Mouse (Mus musculus) heart, postnatal 36 days (tissue): ENCODE data around the gene Dgkz. TPM values are rescaled to one million over a fixed set of nuclear protein-coding genes. Genes with fewer than 3 reads are reported as not detected.

Experiments used
- DNase-seq, 2 experiments: peaks; one replicate each; pipeline ENCODE4 v3.0.0; 2021 to 2022
- intact Hi-C: fragments of 180-260 bp; cut with DNase I; formaldehyde crosslinking; loops from one replicate; pipeline ENCODE4 v1.15.1; 2025
- total RNA-seq, 2 experiments: library from RNA; stranded (reverse); gene quantifications; 2 replicates each; pipeline ENCODE4 v1.2.3; 2021

Gene Dgkz
- total RNA-seq, 2 experiments from 2014 or later, result 48.4 to 51.2 TPM

- intact Hi-C loops, result no loop called here
- no peak for DNase-seq
These were observed 30.2 kb downstream of the Dgkz start, which contains the start of gene Gm9821 for GRCm38 (mm10) chr2:91945483-91945882. Gene Gm9821, plus strand, starts transcription at chr2:91945703.

DNA sequence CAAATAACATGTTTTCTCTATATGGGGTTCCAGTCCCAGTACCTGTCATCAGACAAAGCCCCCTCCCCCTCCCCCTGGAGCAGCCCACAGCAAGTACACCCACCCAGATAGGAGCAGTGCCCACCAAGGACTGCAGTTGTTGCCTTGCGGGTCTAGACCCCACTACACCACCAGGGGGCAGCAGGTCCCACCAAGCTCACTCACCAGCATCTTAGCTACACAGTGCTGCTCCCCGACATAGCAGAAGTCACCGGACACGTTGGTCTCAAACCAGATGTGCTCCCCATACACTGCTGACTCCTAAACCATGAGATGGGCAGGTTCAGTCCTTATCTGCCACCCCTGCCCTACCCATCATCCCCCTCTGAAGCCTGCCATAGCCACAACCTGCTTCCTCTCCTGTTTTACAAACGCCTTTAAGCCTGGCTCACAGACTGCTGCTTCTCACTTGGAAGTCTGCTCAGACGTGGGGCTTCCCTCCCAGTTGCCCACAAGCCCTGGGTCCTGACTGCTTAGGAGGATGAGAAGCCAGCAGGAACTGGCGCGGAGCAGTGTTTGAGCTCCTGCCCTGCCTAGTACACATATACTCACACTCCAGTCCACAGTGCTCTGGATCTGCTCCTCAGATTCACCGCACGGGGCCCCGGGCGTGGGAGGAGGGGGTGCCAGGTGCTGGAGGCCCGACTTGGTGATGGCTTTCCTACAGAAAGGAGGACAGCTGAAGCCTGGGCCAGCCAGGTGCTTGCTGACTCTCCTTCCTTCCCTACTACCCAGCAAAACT, 31.3 kb downstream of the Dgkz start:
- intact Hi-C loops, result loop anchor here (1.0 to 5.0 kb wide), 4 partner anchors 15 to 113 kb away; no protein-coding TSS in a partner anchor
- DNase-seq, result peak; percentile 82 to 83

DNA sequence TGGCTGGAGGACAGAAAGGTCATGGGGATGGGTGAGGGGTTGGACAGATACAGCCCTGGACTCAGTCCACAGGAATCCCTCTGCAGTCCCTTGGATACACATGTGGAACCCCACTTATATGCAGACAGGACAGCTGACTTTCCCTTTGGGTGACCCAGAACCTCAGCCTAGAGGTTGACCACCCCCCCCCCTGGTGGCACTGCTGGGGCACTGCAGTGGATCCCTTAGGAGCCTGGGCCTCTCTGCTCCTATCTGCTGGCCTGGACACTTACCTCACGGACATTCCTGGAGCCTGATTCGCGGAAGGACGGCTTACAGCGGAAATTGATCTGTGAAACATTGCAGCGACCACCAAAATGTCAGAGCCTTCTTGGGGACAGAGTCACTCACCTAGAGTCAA, 33.3 kb downstream of the Dgkz start:
- DNase-seq, result no peak
- intact Hi-C loops, result loop anchor here (5.0 kb wide), 1 partner anchor 115 kb away; no protein-coding TSS in a partner anchor

DNA sequence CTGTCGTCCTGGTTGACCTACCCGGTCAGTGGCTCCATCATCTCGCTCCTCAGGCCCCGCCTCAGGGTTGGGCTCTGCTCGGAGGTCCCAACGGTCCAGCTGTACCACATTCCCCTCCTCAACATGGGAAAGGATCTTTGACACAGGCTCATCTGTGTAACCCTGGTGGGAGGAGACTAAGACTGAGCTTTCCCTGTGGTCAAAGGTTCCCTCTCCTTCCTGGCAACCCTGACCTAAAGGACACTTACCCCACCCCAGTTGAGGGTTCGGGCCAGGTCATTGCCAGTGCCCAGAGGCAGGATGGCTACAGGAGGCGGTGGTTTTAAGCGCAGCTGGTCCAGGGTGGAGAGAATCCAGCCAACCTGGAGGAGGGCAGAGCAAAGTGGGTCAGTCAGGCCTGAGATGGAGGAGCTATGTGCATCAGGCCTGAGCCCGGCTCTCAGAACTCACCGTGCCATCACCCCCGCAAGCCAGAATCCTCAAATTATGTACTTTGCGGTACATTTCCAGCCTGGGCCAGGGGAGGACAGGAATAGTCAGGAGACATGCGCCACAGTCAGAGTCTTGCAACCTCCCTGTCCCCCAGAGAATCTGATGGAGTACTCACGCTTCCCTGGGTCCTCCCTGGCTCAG, 36.2 kb downstream of the Dgkz start:
- no peak for DNase-seq
- intact Hi-C loops, result no loop called here

DNA sequence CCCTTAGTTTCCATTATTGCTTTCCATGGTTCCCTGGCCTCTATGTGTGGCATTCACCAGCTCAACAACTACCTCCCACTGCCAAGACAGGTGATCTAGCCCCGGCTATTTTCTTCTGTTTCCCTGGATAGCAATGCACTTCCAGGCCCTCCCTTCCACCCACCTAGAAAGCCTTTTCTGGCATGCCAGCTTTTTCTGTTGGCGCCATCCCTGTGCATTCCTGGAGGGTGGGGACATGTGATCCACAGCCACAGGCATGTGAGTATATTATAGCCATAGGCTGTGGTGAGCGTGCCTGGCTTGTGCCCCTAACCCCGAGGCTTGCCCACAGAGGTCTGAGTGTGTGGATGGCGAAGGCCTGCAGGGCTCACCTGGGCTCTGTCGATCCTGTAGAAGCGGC, 39.5 kb downstream of the Dgkz start:
- no peak for DNase-seq
- intact Hi-C loops, result no loop called here

GRCm38 (mm10) chr2:91934826-91935525, 40.7 kb downstream of the Dgkz start:
- intact Hi-C loops, result no loop called here
- no peak for DNase-seq

DNA sequence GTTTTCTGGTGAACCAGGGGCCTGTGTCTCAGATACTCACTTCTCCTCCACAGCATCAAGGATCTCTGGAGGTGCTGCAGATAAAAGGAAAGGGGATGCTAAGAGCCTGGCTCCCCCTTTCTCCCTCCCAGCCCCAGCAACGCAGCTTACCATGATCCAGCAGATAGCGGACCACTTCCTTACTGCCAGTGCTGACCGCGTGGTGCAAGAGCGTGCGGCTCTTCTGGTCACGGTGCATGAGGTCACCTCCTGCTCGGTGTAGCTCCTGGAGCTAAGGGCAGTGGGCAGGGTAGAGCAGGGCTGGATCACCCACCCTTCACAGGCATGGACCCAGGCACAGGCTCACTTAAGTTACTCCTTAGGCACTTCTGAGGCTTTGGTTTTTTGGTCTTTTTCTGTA, 41.6 kb downstream of the Dgkz start:
- DNase-seq, result no peak
- intact Hi-C loops, result no loop called here

- intact Hi-C loops, result no loop called here
- no peak for DNase-seq
These were observed 42.2 kb downstream of the Dgkz start for GRCm38 (mm10) chr2:91933471-91933870.

DNA sequence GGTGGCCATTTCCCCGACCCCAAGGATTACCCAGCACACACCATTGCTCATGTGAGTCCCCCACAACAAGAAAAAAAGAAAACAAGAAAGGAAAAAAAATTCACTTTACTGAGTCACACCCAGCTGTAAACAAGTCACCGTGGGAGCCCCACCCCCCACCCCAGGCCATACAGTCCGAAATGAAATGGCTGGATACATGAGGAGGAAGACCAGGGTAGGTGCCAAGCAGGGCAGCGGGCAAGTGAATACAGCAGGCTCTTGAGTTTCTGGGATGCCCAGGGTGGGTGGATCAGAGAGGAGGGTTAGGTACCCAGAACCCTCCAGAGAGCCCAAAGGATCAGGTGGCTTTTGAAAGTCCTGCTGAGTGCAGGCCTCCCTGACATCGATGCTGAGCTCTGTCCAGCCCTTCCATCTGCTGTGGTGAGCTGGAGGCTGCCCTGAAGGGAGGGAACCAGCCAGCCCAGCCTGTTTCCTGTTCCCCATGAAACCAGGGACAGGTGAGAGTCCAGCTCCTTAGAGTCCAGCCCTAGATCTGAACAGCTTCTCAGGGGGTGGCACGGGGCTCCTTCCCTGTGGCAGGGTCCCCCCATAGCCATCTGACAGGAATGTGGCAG, 42.8 kb downstream of the Dgkz start:
- no peak for DNase-seq
- intact Hi-C loops, result no loop called here

GRCm38 (mm10) chr2:91932160-91932711, 43.4 kb downstream of the Dgkz start, which contains the start of gene Mdk:
Gene Mdk, minus strand, starts transcription at chr2:91932297.
- no peak for DNase-seq
- intact Hi-C loops, result no loop called here

- intact Hi-C loops, result no loop called here
- no peak for DNase-seq
These were observed 44.1 kb downstream of the Dgkz start for GRCm38 (mm10) chr2:91931328-91932159.

DNA sequence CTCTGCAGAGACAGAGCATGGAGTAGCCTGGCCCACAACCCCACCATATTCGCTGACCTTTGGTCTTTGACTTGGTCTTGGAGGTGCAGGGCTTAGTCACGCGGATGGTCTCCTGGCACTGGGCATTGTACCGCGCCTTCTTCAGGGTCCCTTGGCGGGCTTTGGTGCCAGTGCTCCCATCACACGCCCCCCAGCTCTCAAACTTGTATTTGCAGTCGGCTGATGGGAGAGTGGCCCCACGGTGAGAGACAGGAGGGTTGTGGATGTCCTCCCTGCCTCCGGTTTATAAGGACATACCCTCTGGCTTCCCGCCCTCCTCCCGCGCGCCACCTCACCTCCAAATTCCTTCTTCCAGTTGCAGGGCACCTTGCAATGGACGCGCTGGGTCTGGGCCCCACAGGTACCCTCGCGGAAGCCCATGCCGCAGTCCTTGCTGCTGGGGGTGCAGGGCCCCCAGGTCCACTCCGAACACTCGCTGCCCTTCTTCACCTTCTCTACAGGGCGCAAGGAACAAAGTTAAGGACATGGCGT, 44.8 kb downstream of the Dgkz start:
- intact Hi-C loops, result no loop called here
- no peak for DNase-seq

DNA sequence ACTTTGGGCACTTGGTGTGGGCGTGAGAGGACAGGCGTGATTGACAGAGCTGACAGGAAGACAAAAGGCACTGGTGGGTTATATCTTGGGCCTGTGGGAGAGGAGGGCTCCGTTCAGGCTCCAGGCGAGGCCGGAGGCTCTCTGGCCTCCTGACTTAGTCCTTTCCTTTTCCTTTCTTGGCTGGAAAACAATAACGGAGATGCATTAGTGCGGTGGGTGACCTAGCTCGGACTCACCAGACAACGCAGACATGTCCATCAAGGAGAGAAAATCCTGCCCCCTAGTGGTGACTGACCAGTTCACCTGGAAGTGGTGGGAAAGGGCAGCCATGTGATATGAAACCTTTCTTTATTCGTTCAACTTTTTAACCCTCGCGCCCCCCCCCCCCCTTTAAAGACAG, 45.7 kb downstream of the Dgkz start:
- DNase-seq, result peak; percentile 57 to 60
- intact Hi-C loops, result loop anchor here (10.0 kb wide), 1 partner anchor 325 kb away; no protein-coding TSS in a partner anchor

GRCm38 (mm10) chr2:91929455-91929854, 46.2 kb downstream of the Dgkz start:
- intact Hi-C loops, result loop anchor here (10.0 kb wide), 1 partner anchor 325 kb away; no protein-coding TSS in a partner anchor
- DNase-seq, result no peak

GRCm38 (mm10) chr2:91928534-91929350, 46.9 kb downstream of the Dgkz start:
- intact Hi-C loops, result loop anchor here (1.0 to 10.0 kb wide), 2 partner anchors 31 to 324 kb away; no protein-coding TSS in a partner anchor
- DNase-seq, result no peak

DNA sequence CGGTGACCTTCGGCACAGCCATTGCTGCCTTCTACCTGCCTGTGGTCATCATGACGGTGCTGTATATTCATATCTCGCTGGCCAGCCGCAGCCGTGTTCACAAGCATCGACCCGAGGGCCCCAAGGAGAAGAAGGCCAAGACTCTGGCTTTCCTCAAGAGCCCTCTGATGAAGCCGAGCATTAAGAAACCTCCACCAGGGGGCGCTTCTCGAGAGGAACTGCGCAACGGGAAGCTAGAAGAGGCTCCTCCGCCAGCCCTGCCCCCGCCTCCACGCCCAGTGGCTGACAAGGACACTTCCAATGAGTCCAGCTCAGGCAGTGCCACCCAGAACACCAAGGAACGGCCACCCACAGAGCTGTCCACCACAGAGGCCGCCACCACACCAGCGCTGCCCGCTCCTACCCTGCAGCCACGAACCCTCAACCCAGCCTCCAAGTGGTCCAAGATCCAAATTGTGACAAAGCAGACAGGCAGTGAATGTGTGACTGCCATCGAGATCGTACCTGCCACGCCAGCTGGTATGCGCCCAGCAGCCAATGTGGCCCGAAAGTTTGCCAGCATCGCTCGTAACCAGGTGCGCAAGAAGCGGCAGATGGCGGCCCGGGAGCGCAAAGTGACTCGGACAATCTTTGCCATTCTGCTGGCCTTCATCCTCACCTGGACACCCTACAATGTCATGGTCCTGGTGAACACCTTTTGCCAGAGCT, 47.7 kb downstream of the Dgkz start:
- peak; percentile 69 to 78 for DNase-seq
- intact Hi-C loops, result loop anchor here (1.0 to 10.0 kb wide), 2 partner anchors 31 to 323 kb away; no protein-coding TSS in a partner anchor

DNA sequence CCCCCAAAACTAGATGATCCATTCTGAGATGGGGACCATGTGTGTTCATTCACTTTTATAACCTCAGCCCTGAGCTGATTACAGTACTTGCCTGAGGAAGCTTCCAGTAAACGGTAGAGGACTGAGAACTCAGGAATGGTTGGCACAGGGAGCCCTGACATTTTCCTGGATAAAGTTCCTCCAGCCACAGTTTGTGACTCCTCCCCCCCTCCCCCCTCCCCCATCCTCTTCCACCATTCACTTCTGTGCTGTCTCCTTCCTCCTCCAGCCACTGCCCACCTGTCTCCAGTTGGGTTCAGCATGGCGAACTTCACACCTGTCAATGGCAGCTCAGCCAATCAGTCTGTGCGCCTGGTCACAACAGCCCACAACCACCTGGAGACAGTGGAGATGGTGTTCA, 48.7 kb downstream of the Dgkz start, which contains the start of gene Chrm4:
Chrm4 (plus strand) TSS at position 301 of the 400 bp plus-strand sequence.
- intact Hi-C loops, result loop anchor here (10.0 kb wide), 1 partner anchor 322 kb away; no protein-coding TSS in a partner anchor
- no peak for DNase-seq
